Mouse (Mus musculus) embryo, embryonic 10 days (tissue): ENCODE results near the gene Grin3b.
"Not testable (repeated sequence)": the region's sequence is repeated elsewhere in the genome, so short reads cannot be mapped to it uniquely, and the experiment has no call there.

ENCODE experiments used
- DNase-seq: peaks from one replicate; pipeline ENCODE4 v3.0.0-alpha.2; 2015; ENCODE audit warnings: low spot score

The Grin3b gene

DNA sequence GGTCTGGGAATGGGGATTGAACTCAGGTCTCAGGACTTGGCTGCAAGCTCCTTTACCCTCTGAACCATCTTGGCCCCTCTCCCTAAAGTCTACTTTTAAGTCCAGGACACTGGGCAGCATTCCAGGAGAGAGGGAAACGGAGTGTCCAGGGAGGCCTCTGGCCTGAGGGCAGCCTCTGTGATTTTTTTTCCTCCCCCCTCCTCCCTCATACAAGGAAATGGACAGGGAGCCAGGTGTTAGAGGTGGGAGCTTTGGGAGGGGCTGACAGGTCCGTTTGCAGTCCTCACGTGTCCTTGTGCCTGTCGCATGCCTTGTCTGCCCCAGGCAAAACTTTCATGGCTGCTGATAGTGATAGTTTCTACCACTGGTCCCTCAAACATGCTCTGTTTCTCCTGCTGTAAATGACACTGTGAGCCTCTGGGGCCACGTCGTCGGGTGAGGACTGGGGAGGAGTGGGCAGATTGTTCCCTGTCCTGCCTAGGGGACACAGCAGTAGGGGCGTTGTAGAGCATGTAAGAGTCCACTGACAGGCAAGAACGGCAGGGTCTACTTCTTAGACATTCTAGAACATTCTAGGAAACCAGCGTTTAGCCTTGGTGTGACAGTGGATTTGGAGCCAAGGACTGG, 34.1 kb upstream of the Grin3b start:
- DNase-seq = no peak

DNA sequence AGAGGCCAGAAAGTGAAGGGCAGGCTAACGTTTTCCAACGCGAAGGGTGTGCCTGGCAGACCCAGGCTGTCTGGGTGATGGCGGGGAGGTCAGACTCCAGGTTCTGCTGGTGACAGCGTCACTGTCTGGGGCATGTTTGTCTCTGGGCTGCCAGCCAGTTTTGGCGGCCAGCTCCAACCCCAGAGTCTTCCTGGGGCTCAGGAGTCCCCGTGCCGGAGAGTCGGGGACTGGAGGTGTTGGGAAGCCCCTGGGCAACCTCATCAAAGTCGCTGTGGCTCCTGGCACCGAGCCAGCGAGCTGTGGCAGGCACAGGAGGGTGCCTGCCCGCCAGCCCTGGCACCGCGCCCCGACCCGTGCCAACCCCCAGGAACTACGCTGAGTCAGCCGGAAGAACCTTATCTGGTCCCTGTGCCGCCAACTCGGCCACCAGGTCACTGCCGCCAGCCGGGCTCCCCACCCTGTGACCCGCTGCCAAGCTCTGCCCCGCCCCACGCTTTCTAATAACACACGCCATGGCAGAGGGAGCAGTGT, 33.5 kb upstream of the Grin3b start:
- no peak for DNase-seq

DNA sequence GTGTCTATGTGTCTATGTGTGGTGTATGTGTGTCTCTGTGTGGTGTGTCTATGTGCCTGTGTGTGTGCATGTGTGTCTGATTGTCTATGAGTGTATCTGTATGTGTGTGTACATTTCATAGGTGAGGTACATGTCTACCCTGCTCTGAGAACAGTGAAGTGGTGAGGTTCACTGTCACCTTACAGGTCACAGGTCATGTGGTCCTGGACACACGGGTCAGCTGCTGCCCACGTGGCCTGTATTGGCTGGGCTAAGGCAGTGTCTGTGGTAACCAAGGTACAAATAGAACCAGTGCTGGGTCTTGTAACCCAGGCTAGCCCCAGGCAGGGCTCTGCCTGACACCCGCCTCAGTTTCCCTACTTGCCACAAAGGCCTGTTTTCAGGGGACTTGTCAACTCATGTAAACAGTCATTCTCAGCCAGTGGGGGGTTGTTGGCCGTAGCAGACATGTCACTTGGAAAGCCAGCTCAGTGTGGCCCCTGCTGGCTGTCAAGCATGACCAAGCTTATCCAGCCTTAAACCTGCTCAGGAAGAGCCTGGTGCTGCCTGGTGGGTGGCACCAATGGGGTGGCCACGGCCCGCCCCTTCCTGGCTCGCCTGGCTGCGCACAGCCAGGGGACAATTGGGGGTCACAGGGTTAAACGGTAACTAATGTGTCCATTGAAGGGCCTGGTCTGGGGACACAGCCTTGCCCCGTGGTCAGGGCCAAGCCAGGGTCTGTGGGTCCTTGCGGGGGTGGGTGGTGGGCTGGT, 32.6 kb upstream of the Grin3b start:
- DNase-seq = peak; percentile 55

DNA sequence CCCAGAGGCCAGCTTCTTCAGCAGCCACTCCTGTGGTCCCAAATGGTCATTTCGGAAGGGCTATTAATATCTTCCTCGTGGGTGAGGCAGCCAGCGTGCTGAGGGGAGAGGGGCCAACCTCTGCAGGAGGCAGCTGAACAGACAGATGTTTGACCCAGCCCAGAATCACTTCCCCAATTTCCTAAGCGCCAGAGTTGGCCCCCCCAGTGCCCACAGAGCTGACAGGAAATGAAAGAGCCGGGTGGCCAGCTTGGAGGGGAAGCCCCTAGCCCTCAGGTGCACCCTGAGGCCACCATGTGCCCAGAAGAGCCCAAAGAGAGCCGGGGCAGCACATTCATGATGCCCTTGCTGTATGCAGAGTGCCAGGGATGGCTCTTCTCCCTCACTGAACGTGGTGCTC, 29.8 kb upstream of the Grin3b start:
- DNase-seq = no peak

DNA sequence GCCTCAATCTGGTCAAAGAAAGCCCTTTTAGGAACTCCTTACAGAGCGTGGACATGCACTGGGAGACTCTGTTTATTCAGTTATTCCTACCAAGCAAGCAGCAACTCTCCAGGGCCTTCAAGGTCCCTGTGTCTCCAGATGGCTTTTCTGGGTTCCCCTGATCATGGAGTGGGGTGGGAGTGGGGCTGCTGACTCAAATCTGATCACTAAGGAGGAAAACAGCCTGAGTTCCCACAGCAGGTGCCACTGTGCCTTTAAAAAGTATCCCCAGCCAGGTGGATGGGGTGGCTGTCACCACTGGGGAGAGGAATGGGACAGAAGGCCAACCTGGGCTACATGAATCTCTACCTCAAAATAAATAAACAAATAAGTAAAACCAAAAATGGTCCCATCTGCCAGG, 27.5 kb upstream of the Grin3b start:
- no peak for DNase-seq

DNA sequence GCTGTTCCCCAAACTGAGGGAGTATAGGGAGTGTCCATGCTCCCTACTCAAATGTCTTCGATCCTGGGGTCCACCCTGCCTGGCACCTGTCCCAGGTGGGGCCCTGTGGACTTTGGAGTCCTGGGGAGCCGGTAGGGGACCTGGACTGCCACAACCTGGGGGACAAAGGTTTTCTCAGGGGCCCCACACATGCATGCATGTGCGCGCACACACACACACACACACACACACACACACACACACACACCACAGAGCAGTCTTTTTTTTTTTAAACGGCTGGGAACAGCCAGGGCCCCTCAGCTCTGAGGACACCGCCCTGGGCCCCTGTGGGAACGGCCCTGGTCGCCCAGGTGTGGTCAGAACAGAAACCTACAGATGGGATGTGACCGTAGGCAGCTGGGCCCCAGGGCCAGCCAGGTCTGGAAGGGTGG, 27.0 kb upstream of the Grin3b start:
- DNase-seq = no peak

DNA sequence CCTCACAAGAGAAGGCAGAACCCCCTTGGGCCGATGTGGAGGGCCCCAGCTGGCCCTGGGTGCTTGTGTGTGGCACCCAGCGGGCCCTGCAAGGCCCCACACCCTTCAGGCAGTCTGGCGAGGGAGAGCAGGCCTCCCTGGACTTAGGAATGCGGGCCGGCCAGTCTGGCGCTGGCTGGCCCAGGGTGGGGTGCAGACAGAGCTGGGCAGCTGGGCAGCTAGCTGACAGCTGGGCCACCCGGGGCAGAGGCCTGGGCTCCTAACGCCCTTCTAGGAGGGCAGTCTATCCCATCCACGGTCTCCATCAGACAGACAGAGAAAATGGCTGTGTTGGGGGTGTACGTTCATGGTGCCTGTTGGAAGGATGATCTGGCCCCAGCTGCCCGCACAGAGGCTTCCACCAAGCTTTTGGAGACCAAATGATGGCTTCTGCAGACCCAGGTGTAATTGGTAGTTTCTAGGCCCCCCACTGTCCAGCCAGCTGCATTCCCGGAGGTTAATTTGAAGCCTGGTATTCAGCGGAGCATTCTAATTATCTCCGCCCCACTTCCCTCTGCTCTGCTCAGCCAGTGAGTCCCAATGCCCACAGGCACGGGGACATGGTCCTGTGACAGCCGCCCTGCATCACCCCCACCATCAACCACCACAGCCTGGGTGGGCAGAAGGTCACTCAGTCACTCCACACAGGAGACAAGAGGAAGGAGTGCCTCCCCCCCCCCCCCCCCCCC, 24.8 kb upstream of the Grin3b start:
- peak; percentile 77 for DNase-seq

DNA sequence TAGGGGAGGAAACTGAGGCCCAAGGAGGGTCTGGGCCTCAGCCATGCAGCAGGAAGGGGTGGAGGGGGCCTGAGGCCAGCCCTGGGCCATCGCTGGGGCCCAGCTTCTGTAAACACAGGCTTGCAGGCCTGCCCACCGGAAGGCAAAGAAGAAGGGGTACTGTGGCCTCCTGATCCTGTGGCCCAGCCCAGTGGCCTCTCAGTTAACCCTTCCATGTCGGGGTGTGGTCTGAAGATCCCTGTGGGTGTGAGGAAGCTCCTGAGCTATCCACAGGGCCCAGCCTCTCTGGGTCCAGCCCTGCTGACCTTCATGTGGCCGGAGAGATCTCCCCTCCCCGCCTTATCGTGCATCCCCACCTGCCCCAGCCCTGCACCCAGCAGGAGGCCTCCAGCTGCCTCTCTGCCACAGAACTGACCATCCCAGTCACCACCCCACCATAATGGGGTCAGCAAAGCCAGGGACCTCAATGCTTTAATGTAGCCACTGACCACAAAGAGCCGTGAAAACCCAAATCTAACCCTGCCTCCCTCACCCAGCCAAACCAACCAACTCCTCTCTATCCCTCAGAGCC, 23.7 kb upstream of the Grin3b start:
- DNase-seq = peak; percentile 82

DNA sequence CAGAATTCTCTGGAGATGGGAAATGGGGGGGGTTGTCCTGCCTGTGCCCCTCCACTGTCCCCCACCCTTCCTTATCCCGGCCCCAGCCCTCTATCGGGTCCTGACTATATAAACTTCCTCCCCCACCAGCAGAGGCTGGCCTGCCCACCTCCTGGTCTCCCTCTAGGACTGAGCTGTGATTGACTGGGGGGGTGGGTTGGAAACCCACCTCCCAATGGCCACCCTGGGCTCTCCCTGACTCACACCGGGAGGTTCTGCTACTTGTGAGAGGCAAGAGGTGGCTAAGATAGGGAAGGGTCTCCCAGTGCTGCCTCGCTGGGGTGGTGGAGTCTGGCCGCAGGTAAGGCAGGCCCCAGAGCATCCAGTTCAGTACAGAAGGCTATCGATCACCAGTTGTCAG, 23.0 kb upstream of the Grin3b start:
- no peak for DNase-seq

DNA sequence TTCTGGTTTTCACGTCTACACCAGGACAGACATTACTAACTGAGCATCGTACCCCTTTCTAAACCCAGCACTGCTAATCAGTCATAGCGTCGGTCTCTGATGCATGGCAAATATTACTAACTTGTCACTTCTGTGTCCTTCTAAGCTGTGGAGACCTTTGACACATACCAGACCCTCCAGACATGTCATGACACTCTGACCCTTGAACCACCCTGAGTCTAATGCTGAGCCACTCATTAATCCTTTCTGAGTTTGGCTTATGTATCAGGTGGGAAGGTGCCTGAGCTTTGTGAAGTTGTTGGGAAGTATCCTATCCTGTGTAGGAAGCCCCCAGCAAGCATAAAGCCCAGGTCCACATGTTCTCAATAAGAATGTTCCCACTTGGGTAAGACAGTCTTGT, 20.6 kb upstream of the Grin3b start:
- DNase-seq = no peak

DNA sequence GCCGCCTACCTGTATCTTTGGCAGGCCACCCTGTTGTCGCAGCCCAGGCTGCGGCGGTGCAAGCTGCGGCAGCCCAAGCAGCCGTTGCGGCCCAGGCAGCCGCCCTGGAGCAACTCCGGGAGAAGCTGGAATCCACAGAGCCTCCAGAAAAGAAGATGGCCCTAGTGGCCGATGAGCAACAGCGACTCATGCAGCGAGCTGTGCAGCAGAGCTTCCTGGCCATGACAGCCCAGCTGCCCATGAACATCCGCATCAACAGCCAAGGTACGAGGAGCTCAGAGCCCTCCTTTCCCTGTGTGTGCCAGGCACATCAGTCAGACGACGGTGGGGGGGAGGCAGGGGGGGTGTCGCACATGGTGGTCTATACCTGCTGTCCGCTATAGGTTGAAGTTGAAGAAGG, 19.9 kb upstream of the Grin3b start:
- no peak for DNase-seq

DNA sequence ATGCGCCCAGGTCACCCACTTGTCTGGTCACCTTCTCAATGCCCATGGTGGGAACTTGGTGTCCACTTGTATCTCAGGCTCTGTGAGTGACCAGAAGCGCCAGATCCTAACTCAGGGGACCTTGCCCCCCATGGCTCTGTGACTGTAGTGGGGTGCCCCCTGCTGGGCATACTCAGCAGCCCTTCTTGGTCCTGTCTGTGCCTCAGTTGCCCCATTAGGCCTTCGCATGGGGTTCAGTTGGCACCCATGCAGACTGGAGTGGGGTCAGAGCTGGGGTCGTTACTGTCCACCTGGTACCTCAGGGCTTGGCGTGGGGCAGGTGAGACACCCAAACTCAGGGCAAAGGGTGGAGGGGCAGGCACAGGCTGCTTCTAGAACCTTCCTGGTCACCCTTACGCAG, 16.6 kb upstream of the Grin3b start:
- DNase-seq = peak; percentile 49

DNA sequence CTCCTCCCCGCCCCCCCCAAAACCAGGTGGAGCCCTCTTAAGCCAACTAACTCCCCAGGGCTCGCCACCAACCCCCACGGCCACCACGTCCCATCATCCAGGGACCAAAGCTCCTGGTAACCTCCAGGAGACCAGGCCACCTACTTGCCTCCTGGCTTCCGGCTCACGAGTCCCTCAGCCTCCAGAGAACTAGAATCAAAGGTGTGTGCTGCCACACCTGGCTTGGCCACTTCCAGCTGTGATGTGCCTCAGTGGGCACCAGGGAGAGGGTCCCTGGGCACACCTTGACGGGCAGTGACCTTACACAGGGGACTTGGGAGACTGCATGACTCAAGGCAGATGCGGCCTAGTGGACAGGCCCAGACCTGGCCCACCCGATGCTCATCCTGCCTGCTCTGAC, 14.8 kb upstream of the Grin3b start:
- no peak for DNase-seq

DNA sequence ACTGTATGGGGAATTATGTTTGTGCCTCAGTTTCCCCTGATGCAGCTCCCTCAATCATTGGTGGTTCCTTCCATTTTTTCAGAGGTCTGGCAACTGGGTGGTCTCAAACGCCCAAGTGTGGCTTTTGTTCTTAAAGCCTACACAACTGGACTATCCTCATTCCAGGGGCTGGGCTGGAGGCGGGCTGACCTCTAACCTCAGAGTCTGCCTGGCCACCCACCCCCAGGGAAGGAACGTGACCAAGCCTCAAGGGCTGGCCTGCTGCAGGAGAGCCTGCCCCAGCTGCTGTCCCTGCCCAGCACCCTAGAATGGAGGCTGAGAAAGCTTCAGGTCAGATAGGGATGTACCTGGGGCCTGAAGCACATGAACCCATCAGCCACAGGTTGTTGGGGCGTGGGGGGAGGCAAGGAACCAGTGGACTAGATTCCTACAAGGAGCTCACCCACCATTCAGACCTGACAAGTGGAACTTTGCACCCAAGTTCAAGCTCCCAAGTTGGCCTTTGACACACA, 13.8 kb upstream of the Grin3b start:
- peak; percentile 71 for DNase-seq

DNA sequence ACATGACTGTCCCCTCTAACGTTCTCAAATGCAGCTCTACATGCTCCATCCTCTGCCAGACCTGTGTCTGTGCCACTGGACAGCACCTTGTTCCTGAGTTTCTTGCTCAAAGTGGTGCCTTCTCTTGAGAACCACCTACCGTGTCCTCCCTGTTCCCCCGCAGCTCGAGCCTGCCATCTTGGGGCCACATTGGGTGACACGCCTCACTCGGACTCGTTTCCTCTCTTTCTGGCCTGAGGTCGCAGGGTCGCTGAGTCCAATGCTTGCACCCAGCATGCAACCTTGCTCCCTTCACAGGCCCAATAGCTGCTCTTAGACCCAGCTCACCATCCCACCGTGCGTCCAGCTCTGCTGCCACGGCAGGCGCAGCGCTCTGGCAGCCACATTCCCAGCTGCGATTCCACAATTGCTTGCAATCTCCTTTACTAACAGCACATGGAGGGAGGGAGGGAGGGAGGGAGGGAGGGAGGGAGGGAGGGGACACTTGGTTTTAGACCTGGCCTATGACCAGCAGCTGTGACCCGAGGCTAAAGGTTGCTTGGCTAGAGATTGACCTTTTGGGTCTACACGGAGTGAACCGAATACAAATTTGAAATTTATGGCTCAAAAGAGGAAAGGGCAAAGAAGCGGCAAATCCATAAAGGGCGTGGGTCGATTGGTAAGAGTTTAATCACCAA, 12.2 kb upstream of the Grin3b start:
- DNase-seq = peak; percentile 95

DNA sequence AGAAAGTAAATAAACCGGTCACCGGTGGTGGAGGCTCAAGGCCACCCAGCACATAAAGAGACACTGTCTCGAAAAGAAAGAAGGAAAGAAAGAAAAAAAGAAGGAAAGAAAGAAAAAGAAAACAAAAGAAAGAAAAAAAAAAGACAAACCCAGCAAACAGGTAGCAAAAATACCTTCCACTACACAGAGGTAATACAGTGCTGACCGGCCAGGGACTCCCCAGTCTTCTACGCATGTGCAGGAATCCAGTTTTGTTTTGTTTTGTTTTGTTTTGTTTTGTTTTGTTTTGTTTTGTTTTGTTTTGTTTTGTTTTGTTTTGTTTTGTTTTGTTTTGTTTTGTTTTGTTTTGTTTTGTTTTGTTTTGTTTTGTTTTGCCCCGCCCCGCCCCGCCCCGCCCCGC, 11.1 kb upstream of the Grin3b start:
- DNase-seq = not testable (repeated sequence)

DNA sequence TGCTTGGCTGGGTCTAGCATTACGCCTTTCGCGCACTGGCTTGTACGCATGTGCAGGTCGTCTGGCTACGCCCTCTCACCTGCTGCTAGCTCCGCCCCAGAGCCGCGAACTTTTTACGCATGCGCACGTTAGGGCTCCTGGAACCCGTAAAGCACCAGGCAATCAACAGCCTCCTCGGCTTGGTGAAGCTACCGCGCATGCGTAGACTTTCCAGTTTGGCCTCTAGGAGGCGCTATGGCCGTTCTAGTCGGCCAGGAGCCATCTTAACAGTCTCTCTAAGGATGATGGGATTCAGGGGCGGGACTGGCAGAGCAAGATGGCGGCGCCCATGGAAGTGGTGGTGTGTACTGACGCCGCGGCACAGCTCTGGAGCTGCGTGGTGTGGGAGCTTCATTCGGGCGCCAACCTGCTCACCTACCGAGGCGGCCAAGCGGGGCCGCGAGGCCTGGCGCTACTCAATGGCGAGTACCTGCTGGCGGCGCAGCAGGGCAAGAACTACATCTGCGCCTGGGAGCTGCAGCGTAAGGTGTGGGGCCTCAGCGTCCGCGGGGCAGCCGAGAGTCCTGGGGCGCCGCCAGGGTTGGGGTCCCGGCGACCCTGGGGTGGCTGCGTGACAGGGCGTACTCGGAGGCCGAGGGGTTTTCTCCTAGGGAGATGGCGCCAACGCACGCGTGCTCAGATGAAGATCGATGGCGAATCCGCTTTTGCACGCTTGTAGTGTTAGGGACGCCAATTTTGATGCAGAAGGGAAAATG, 10.5 kb upstream of the Grin3b start, which contains the start of gene Wdr18:
Wdr18 (plus strand) TSS at position 306 of the 755 bp plus-strand sequence.
- DNase-seq = peak; percentile 100

DNA sequence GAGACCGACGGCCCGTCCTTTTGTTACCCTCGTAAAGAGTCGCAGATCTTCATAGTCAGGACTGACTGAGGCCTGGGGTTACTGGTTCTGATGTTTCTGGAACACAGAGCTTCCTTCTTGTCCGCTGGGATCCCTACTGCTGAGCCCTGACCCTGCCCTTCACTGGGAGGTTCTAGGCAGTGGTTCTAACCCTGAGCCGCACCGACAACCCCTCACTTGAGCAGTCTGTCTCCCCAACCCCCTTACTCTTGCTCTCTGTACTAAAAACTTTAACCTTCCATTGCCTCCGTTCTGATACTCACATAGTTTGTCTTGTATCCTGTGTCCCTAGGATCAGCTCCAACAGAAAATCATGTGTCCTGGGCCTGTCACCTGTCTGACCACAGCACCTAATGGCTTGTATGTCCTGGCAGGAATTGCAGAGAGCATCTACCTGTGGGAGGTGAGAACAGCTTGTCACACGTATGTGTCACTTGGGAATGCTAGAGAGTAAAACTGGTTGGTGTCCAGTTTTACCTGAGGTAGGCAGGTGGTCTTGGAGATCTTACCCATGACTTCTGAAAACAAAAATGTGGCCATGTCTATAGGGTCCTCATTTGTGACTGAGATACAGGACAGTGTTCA, 9.7 kb upstream of the Grin3b start:
- DNase-seq = no peak

DNA sequence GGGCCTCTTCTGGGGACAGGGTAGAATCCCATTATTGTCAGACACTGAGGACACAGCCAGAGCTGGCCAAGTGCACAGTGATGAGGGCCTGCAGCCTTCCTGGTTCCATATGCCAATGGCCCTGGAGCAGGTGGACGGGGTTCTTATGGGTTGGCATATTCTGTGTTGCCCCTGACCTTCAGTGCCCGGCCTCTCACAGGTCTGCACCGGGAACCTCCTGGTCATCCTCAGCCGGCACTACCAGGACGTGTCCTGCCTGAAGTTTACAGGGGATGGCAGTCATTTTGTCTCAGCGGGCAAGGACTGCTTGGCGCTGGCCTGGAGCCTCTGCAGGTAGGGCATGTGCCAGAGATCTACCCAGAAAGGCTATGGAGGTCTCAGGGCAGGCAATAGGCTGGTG, 5.8 kb upstream of the Grin3b start:
- DNase-seq = no peak

DNA sequence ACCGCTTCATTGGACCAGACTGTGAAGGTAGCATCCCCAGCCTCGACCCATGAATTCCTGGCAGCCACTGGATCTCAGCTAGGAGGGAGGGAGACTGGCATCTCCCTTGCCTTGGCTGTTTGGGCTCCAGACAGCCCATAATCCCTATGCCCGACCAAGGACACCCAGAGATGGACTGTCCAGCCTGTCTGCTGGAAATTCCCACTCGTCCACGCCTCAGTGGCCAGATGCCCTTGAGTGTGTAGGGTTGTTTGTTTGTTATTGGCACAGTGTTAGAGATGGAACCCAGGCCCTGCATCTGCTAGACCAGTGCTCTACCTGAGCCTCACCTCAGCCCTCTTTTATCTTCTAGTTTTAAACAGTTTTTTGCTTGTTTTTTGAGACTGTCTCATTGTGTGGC, 5.2 kb upstream of the Grin3b start:
- no peak for DNase-seq
